8 mouse cellular contexts compared by ENCODE assay signal in the genomic region with DNA sequence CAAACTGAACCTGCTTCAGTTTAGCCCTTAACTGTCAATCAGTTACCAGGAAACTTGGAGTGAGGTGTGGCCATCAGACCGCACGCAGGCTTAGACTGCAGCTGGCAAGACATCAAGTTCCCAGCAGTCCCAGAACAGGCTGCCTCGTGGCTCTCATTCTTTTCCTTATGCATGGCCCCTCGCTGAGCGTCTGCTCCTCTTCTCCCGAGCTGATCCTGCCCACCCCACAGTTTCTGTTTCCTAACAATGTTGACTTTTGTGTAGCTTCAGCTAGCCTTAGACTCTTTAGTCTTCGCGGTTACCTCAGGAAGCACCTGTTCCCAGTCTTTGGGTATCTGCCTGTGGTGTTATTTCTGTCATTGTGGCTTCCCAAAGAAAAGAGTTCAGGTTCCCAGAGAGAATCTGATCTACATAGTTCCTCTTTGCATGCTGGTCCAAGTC.
DNase-seq lines count a peak whose midpoint lies in the region; ATAC-seq and TF ChIP-seq lines count a peak whose summit lies in the region.

No protein-coding gene starts in this region.

- no peaks in the 10 kb centered on the region for H3K27me3 ChIP-seq in heart, embryonic 14.5 days (ENCODE audit: control insufficient read depth, insufficient read depth, low read length)
- no peaks in the 10 kb centered on the region for H3K27me3 ChIP-seq in kidney, postnatal 0 days (ENCODE audit: insufficient read depth, low read length)
- H3K27me3 ChIP-seq in small intestine, adult 2 months (ENCODE audit: control insufficient read depth, insufficient read depth, low read length): no peaks in the 10 kb centered on the region
- H3K27me3 ChIP-seq in forebrain, embryonic 15.5 days: no peaks in the 10 kb centered on the region

- 31% methylated on average over 8 of the region's 8 CpGs for WGBS in heart, embryonic 14.5 days
- 44% methylated on average over 8 of the region's 8 CpGs for WGBS in kidney, postnatal 0 days
- WGBS in small intestine, adult 2 months: 9% methylated on average over 8 of the region's 8 CpGs
- WGBS in forebrain, embryonic 15.5 days: 42% methylated on average over 8 of the region's 8 CpGs

- DNase-seq in heart, postnatal 25 days (ENCODE audit: low spot score): no peak
- peak; percentile 58 for DNase-seq in fibroblast of lung, adult 2 months (ENCODE audit: low read depth)
- DNase-seq in kidney, postnatal 0 days (ENCODE audit: low spot score): peak; percentile 58
- DNase-seq in spleen, postnatal 4 days (ENCODE audit: low spot score in 2 of 2): no peak
- DNase-seq in left cerebral cortex, adult 9 months (ENCODE audit: low spot score in 2 of 2): no peak

- H3K9ac ChIP-seq in heart, embryonic 14.5 days (ENCODE audit: low read length): no peak overlapping the region
- no peak overlapping the region for H3K9ac ChIP-seq in kidney, postnatal 0 days (ENCODE audit: low read depth, low read length)
- H3K9ac ChIP-seq in forebrain, embryonic 15.5 days (replicated peaks): no peak overlapping the region

- H3K36me3 ChIP-seq in heart, embryonic 14.5 days (ENCODE audit: control insufficient read depth, insufficient read depth, low read length): no peaks in the 10 kb centered on the region
- no peaks in the 10 kb centered on the region for H3K36me3 ChIP-seq in kidney, postnatal 0 days (ENCODE audit: insufficient read depth, low read length)
- H3K36me3 ChIP-seq in small intestine, adult 2 months (ENCODE audit: control insufficient read depth, insufficient read depth, low read length): no peaks in the 10 kb centered on the region
- H3K36me3 ChIP-seq in forebrain, embryonic 15.5 days: no peaks in the 10 kb centered on the region

- TF ChIP-seq POLR2A in small intestine, adult 2 months (IDR thresholded peaks at IDR 0.05; ENCODE audit: low read depth, low read length): no peak

- intact Hi-C loops in heart, postnatal 25 days (cut with DNase I): no loop called here

- no peak overlapping the region for H3K27ac ChIP-seq in heart, embryonic 14.5 days (replicated peaks in 1 of 2; ENCODE audit: control insufficient read depth in 1 of 2, insufficient read depth in 1 of 2, low read depth in 2 of 2, low read length in 2 of 2)
- peak overlapping the region; percentile 42 for H3K27ac ChIP-seq in kidney, postnatal 0 days
- H3K27ac ChIP-seq in small intestine, adult 2 months (ENCODE audit: insufficient read depth, low read depth, low read length): peak overlapping the region; percentile 82
- no peak overlapping the region for H3K27ac ChIP-seq in forebrain, embryonic 15.5 days (replicated peaks)

- H3K4me3 ChIP-seq in heart, embryonic 14.5 days (ENCODE audit: control insufficient read depth in 1 of 2, insufficient read depth in 1 of 2, low read depth in 1 of 2, low read length in 2 of 2): no peak overlapping the region
- H3K4me3 ChIP-seq in kidney, postnatal 0 days (replicated peaks; ENCODE audit: low read depth, low read length): no peak overlapping the region
- H3K4me3 ChIP-seq in small intestine, adult 2 months (ENCODE audit: low read depth, low read length): no peak overlapping the region
- H3K4me3 ChIP-seq in forebrain, embryonic 15.5 days: no peak overlapping the region

- peaks cover 2 to 5% of the 10 kb centered on the region in 2 experiments; a peak in 3 of 4 replicates for H3K4me1 ChIP-seq in heart, embryonic 14.5 days (ENCODE audit: control insufficient read depth in 2 of 2, insufficient read depth in 2 of 2, low read length in 2 of 2)
- 0 out of 2 replicates have a peak, but pooled peaks cover 4% of the 10 kb centered on the region for H3K4me1 ChIP-seq in kidney, postnatal 0 days (replicated peaks; ENCODE audit: insufficient read depth, low read length)
- H3K4me1 ChIP-seq in small intestine, adult 2 months (ENCODE audit: control insufficient read depth, insufficient read depth, insufficient read length, low read length): peaks cover 35% of the 10 kb centered on the region
- peaks cover 5% of the 10 kb centered on the region for H3K4me1 ChIP-seq in forebrain, embryonic 15.5 days

- ATAC-seq in heart, embryonic 14.5 days (ENCODE audit: insufficient number of reproducible peaks, insufficient read depth, low FRiP score, low read depth): peak; percentile 43; the same call in 1 of the 2 replicates
- ATAC-seq in kidney, postnatal 0 days (replicated peaks; ENCODE audit: low FRiP score, low read depth): no peak
- ATAC-seq in forebrain, embryonic 15.5 days (replicated peaks): no peak

- no peak overlapping the region for H3K4me2 ChIP-seq in heart, embryonic 14.5 days (ENCODE audit: low read length)
- H3K4me2 ChIP-seq in kidney, postnatal 0 days (ENCODE audit: low read length): no peak overlapping the region
- no peak overlapping the region for H3K4me2 ChIP-seq in forebrain, embryonic 15.5 days (replicated peaks)

- H3K9me3 ChIP-seq in heart, embryonic 14.5 days (ENCODE audit: control insufficient read depth, low read length): no peaks in the 10 kb centered on the region
- H3K9me3 ChIP-seq in kidney, postnatal 0 days (replicated peaks; ENCODE audit: low read length): no peaks in the 10 kb centered on the region
- H3K9me3 ChIP-seq in forebrain, embryonic 15.5 days: no peaks in the 10 kb centered on the region

- TF ChIP-seq CTCF in kidney, postnatal 0 days (IDR thresholded peaks at IDR 0.05; ENCODE audit: low read depth): no peak
- TF ChIP-seq CTCF in small intestine, adult 2 months (IDR thresholded peaks at IDR 0.05; ENCODE audit: extremely low read depth, insufficient read length, insufficient replicate concordance, low read depth, low read length): no peak

Comparison
In these comparisons a context has a peak if more than half of its experiments do, and no peak if none do; other contexts are left out.
1. H3K27ac ChIP-seq: peak in kidney, postnatal 0 days (single experiment) and small intestine, adult 2 months (single experiment); none in heart, embryonic 14.5 days (0 of 2) and forebrain, embryonic 15.5 days (single experiment).
2. DNase-seq: peak in fibroblast of lung, adult 2 months (single experiment) and kidney, postnatal 0 days (single experiment); none in heart, postnatal 25 days (single experiment), spleen, postnatal 4 days (0 of 2) and left cerebral cortex, adult 9 months (0 of 2).